8 mouse cellular contexts compared by ENCODE assay signal in genomic region chr15:102746488-102747285, GRCm38 (mm10). TPM values are rescaled to one million over a fixed set of nuclear protein-coding genes. Genes with fewer than 3 reads are reported as not detected.
DNase-seq lines count a peak whose midpoint lies in the region; ATAC-seq lines count a peak whose summit lies in the region.

No protein-coding gene starts in this region.

- peak overlapping the region; percentile 89 for H3K4me2 ChIP-seq in embryonic facial prominence, embryonic 15.5 days (replicated peaks)
- peak overlapping the region; percentile 100 for H3K4me2 ChIP-seq in heart, embryonic 16.5 days (ENCODE audit: low read depth, low read length)

- peaks cover 84% of the 10 kb centered on the region for H3K27me3 ChIP-seq in embryonic facial prominence, embryonic 15.5 days
- H3K27me3 ChIP-seq in heart, embryonic 16.5 days (ENCODE audit: control insufficient read depth, insufficient read depth, low read length) = peaks cover 69% of the 10 kb centered on the region

- DNase-seq in heart, adult 11 months = peak; percentile 94
- no peak for DNase-seq in heart, adult 8-10 months (ENCODE audit: low spot score)
- peak; percentile 74 for DNase-seq in adrenal gland, postnatal 10 days
- peak; percentile 63 to 69 for DNase-seq in layer of hippocampus, adult 8-10 months (ENCODE audit: low spot score in 2 of 2)
- DNase-seq in lung, postnatal 4 days = peak; percentile 3 to 43
- DNase-seq in right cerebral cortex, postnatal 4 days = peak; percentile 67

- no peaks in the 10 kb centered on the region for H3K9me3 ChIP-seq in embryonic facial prominence, embryonic 15.5 days (replicated peaks)
- no peaks in the 10 kb centered on the region for H3K9me3 ChIP-seq in heart, embryonic 16.5 days (replicated peaks; ENCODE audit: control insufficient read depth, low read length)

- peaks cover 21% of the 10 kb centered on the region for H3K4me1 ChIP-seq in embryonic facial prominence, embryonic 15.5 days
- peaks cover 11% of the 10 kb centered on the region; the same call in 1 of the 2 replicates for H3K4me1 ChIP-seq in heart, embryonic 16.5 days (ENCODE audit: control insufficient read depth, insufficient read depth, low read length)

- under 1% methylated on average over 75 of the region's 75 CpGs for WGBS in embryonic facial prominence, embryonic 15.5 days
- under 1% methylated on average over 75 of the region's 75 CpGs for WGBS in heart, embryonic 16.5 days

- ATAC-seq in embryonic facial prominence, embryonic 15.5 days (ENCODE audit: insufficient number of reproducible peaks, low FRiP score, low TSS enrichment, low read depth) = peak; percentile 15; the same call in 1 of the 2 replicates
- ATAC-seq in heart, embryonic 16.5 days (replicated peaks; ENCODE audit: extremely low read depth, insufficient read depth, low FRiP score) = peak; percentile 60

- peak overlapping the region; percentile 50 for H3K4me3 ChIP-seq in embryonic facial prominence, embryonic 15.5 days (replicated peaks)
- peak overlapping the region; percentile 64 for H3K4me3 ChIP-seq in heart, embryonic 16.5 days (ENCODE audit: low read length)

- H3K36me3 ChIP-seq in embryonic facial prominence, embryonic 15.5 days = no peaks in the 10 kb centered on the region
- H3K36me3 ChIP-seq in heart, embryonic 16.5 days (ENCODE audit: control insufficient read depth, insufficient read depth) = no peaks in the 10 kb centered on the region

- H3K27ac ChIP-seq in embryonic facial prominence, embryonic 15.5 days (replicated peaks) = no peak overlapping the region
- H3K27ac ChIP-seq in heart, embryonic 16.5 days (ENCODE audit: low read length) = no peak overlapping the region; the same call in 1 of the 2 replicates

- H3K9ac ChIP-seq in embryonic facial prominence, embryonic 15.5 days = peak overlapping the region; percentile 47
- H3K9ac ChIP-seq in heart, embryonic 16.5 days (ENCODE audit: low read length) = peak overlapping the region; percentile 79

RNA-seq across cellular contexts. Expression of gene Calcoco1, which starts 24.7 kb away (rescaled TPM):
- total RNA-seq in heart, adult 8-10 months (2022) = 100 to 1,000 TPM; 117 to 143 (median 127) TPM
- 10 to 100 TPM; 78.0 to 90.5 TPM for total RNA-seq in adrenal gland, postnatal 10 days (2021)
- 67.2 and 69.0 TPM in 2 replicates for polyA plus RNA-seq in embryonic facial prominence, embryonic 15.5 days (2015; fragmentation: Nextera tagmentation; extraction: Ambion mirVana)
- polyA plus RNA-seq in heart, embryonic 16.5 days (2015; fragmentation: Nextera tagmentation; extraction: Ambion mirVana) = 84.4 and 85.7 TPM in 2 replicates
- total RNA-seq in layer of hippocampus, adult 8-10 months (2022) = 10 to 100 TPM; 87.2 to 96.6 (median 91.0) TPM
